Mouse (Mus musculus): Measurements from ENCODE around the gene Ndufab1. TPM values are rescaled to one million over a fixed set of nuclear protein-coding genes. Genes with fewer than 3 reads are reported as not detected.

Gene Ndufab1
- polyA plus RNA-seq, 1 experiment = 437 TPM

DNA sequence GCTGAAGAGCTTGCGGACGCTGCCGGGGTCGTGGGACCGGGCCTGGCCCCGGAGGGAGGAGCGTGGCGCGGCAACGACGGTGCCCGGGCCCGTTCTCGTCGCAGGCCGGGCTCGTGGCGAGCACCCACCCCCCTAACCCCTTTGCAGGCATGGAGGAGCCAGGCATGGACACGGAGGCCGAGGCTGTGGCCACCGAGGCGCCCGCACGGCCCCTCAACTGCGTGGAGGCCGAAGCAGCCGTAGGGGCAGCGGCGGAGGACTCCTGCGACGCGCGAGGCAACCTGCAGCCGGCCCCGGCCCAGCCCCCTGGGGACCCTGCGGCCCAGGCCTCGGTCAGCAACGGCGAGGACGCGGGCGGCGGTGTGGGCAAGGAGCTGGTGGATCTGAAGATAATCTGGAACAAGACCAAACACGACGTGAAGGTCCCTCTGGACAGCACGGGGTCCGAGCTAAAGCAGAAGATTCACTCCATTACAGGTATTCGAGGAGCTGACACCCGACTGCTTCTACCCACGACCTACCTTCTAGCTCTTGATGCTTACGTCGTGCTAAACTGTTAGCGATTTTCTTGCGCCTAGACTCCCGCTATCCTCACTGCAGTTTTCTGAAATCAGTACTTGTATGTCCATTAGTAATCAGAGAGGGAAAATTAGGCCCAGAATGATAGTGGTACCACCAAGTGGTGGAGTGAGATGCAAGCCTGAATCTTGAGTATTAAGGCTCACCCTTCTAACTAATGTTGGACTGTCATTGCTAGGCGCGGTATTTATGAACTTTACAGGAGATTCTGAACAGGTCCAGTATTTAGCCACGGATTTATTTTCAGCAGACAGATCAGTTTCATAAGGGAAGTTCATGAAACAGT, 33.9 kb downstream of the Ndufab1 start:
- peak; percentile 23 for DNase-seq
- TF ChIP-seq POLR2A (IDR thresholded peaks at IDR 0.05; ENCODE audit: low read depth, low read length) (no peak), CTCF (conservative IDR thresholded peaks at IDR 0.05; ENCODE audit: insufficient read depth, insufficient read length, low read depth, low read length) (no peak)
- Histone ChIP-seq H3K4me3 (ENCODE audit: insufficient read depth, low read depth, low read length) (peak overlapping the region; percentile 89), H3K4me1 (ENCODE audit: control insufficient read depth, insufficient read depth, low read length) (peaks cover 5% of the 10 kb centered on the region; the same call in 1 of the 2 replicates), H3K27ac (ENCODE audit: insufficient read depth, low read depth, low read length) (peak overlapping the region; percentile 45; the same call in 1 of the 2 replicates), H3K36me3 (ENCODE audit: control insufficient read depth, insufficient read depth, low read length) (peaks cover 4% of the 10 kb centered on the region), H3K27me3 (replicated peaks; ENCODE audit: control insufficient read depth, insufficient read depth, low read length) (no peaks in the 10 kb centered on the region)
- 1% methylated on average over 58 of the region's 58 CpGs for WGBS

DNA sequence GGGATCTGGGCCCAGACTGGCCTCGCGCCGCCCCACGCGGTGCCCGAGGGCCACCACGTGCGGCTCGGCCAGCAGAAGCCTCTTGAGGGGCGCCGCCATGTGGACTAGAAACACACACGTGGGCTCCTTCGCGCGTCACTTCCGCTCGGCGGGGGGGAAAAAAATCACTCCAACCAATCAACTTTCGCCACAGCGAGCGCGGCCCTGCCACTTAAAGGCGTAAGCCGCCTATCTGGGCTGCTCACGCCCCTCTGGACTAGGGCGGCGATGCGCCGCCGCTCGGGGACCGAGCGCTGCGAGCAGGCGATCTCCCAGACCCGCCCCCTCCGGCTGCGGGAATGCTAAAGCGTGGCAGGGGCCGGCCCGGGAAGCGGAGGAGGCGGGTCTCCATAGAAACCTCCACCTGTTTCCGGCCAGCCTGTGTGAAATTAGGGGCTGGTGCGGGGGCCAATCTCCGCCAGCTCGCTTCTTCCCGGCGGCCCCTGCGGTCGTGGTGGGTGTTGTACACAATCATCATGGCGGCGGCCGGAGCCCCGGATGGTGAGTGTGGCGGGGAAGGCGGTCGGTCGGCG, 34.7 kb downstream of the Ndufab1 start, which contains the start of the genes Ubfd1 and Ears2:
Gene Ubfd1 (plus strand): TSS at position 231 of the 572 bp plus-strand sequence.
Gene Ears2 (minus strand): TSS at position 319 of the 572 bp plus-strand sequence.
- no peaks in the 10 kb centered on the region; the same call in 1 of the 2 replicates for H3K36me3 ChIP-seq (ENCODE audit: control insufficient read depth, insufficient read depth, low read length)
- DNase-seq = peak; percentile 98
- H3K27ac ChIP-seq (ENCODE audit: insufficient read depth, low read depth, low read length) = peak within 1 kb of the TSS; percentile 62
- no peak for TF ChIP-seq CTCF (conservative IDR thresholded peaks at IDR 0.05; ENCODE audit: insufficient read depth, insufficient read length, low read depth, low read length)
- TF ChIP-seq POLR2A (IDR thresholded peaks at IDR 0.05; ENCODE audit: low read depth, low read length) = no peak
- peak within 1 kb of the TSS; percentile 89 for H3K4me3 ChIP-seq (ENCODE audit: insufficient read depth, low read depth, low read length)
- no peaks in the 10 kb centered on the region for H3K27me3 ChIP-seq (replicated peaks; ENCODE audit: control insufficient read depth, insufficient read depth, low read length)
- peaks cover 5% of the 10 kb centered on the region; the same call in 1 of the 2 replicates for H3K4me1 ChIP-seq (ENCODE audit: control insufficient read depth, insufficient read depth, low read length)
- WGBS = under 1% methylated on average over 60 of the region's 60 CpGs

DNA sequence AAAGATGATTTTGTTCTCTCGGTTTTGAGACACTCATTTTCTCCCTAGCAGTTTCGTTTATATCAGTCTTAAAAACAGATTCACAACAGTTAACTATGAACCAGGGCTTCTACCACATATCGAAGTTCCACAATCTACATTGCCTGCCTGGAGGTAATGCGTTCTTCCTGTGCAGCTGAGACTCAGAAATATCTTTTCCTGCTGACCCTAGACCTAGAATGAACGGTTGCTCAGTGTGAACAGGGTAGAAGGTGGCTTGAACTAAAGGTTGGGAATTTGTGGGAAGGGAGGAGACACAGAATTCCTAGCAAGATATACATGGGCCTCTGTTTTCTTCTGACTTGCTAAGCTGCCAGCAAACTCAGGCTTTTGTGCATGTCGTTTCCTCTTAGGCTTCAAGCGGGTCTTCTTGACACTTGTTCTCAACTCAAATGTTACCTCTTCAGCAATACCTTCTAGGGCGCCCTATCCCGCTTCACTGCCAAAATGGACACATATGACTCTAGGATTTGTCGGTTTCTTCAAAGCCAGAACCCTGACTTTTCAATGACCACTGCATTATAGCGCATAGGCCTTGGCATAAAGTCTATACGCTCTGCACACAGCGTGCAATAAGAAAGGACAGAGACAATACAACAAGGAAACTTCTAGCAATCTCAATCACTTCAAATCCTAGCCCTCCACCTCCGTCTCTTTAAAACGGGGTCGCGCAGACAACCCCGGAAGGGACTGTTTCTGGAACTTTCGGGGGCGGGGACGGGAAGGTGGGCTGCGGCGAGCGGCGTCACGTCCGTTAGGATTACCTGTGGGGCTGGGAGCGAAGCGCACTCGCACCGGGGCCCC, 35.4 kb downstream of the Ndufab1 start:
- no peaks in the 10 kb centered on the region for H3K36me3 ChIP-seq (ENCODE audit: control insufficient read depth, insufficient read depth, low read length)
- no peak for TF ChIP-seq CTCF (conservative IDR thresholded peaks at IDR 0.05; ENCODE audit: insufficient read depth, insufficient read length, low read depth, low read length)
- TF ChIP-seq POLR2A (IDR thresholded peaks at IDR 0.05; ENCODE audit: low read depth, low read length) = no peak
- H3K27me3 ChIP-seq (replicated peaks; ENCODE audit: control insufficient read depth, insufficient read depth, low read length) = no peaks in the 10 kb centered on the region
- H3K27ac ChIP-seq (ENCODE audit: insufficient read depth, low read depth, low read length) = peak overlapping the region; percentile 62
- no peak for DNase-seq
- 11% methylated on average over 31 of the region's 31 CpGs for WGBS
- H3K4me3 ChIP-seq (ENCODE audit: insufficient read depth, low read depth, low read length) = peak overlapping the region; percentile 89
- peaks cover 5% of the 10 kb centered on the region; the same call in 1 of the 2 replicates for H3K4me1 ChIP-seq (ENCODE audit: control insufficient read depth, insufficient read depth, low read length)

DNA sequence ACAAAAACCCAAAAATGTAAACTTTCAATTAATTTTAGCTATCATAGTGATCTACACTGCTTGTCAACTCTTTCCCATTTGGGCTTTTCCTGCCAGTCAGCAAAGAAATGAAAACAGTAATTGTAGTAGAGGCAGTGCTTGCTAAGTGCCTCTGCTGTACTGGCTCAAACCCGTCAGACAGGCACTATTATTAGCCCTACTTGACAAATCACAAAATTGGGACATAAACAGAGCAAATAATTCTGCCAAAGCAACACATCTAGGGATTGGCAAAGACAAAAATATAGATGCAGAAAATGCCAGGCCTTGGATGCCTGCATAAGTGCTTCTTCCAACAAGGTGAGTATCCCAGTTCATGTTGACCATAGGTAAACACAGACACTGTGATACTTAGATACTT, 36.0 kb downstream of the Ndufab1 start:
- Histone ChIP-seq H3K36me3 (ENCODE audit: control insufficient read depth, insufficient read depth, low read length) (no peaks in the 10 kb centered on the region), H3K4me3 (ENCODE audit: insufficient read depth, low read depth, low read length) (no peak overlapping the region), H3K27ac (ENCODE audit: insufficient read depth, low read depth, low read length) (no peak overlapping the region), H3K27me3 (replicated peaks; ENCODE audit: control insufficient read depth, insufficient read depth, low read length) (no peaks in the 10 kb centered on the region), H3K4me1 (ENCODE audit: control insufficient read depth, insufficient read depth, low read length) (peaks cover 5% of the 10 kb centered on the region; the same call in 1 of the 2 replicates)
- WGBS = 73% methylated on average over 1 of the region's 1 CpGs
- TF ChIP-seq CTCF (conservative IDR thresholded peaks at IDR 0.05; ENCODE audit: insufficient read depth, insufficient read length, low read depth, low read length) (no peak), POLR2A (IDR thresholded peaks at IDR 0.05; ENCODE audit: low read depth, low read length) (no peak)
- DNase-seq = no peak

DNA sequence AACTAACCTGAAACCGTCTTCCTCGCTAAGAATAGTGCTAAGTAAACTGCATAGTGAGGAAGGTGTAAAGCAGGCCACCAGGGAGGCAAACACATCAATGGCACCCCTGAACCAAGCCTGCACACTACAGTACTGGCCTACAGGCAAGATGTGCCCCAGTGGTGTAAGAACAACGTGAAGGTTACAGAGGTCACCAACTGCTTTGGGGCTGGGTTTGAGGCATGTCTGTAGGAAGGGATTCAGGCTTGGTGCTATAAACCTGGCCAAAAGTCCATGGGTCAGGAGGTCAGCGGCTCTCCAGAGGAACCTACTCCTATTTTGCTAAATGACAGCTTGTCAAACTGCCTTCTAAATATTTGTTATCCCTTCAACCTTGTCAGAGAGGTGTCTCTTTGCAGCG, 45.1 kb downstream of the Ndufab1 start:
- H3K27ac ChIP-seq (ENCODE audit: insufficient read depth, low read depth, low read length) = no peak overlapping the region
- H3K4me3 ChIP-seq (ENCODE audit: insufficient read depth, low read depth, low read length) = no peak overlapping the region
- no peaks in the 10 kb centered on the region; the same call in 1 of the 2 replicates for H3K36me3 ChIP-seq (ENCODE audit: control insufficient read depth, insufficient read depth, low read length)
- TF ChIP-seq CTCF (conservative IDR thresholded peaks at IDR 0.05; ENCODE audit: insufficient read depth, insufficient read length, low read depth, low read length) = no peak
- no peak for TF ChIP-seq POLR2A (IDR thresholded peaks at IDR 0.05; ENCODE audit: low read depth, low read length)
- 70% methylated on average over 5 of the region's 5 CpGs for WGBS
- no peaks in the 10 kb centered on the region for H3K27me3 ChIP-seq (replicated peaks; ENCODE audit: control insufficient read depth, insufficient read depth, low read length)
- no peak for DNase-seq
- H3K4me1 ChIP-seq (ENCODE audit: control insufficient read depth, insufficient read depth, low read length) = no peaks in the 10 kb centered on the region

DNA sequence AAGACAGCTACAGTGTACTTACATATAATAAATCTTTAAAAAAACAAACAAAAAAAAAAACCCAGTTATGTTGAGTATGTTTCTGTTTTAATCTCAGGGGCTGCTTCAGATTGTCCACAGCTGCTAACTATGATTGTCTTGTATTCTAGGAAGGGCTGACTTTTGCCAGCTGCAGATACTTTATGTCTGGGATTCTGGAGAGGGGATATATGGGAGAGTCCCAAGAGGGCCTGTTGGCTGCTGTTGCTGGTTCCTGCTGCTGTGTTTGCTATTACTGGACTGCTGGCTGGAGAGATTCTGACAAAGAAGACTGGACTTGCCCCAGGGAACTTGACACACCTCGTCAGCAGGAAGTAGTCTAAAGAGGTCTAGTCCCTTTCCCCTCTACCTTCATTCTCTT, 50.9 kb downstream of the Ndufab1 start:
- no peak for DNase-seq
- Histone ChIP-seq H3K4me3 (ENCODE audit: insufficient read depth, low read depth, low read length) (no peak overlapping the region), H3K36me3 (ENCODE audit: control insufficient read depth, insufficient read depth, low read length) (no peaks in the 10 kb centered on the region; the same call in 1 of the 2 replicates), H3K27me3 (replicated peaks; ENCODE audit: control insufficient read depth, insufficient read depth, low read length) (no peaks in the 10 kb centered on the region), H3K4me1 (ENCODE audit: control insufficient read depth, insufficient read depth, low read length) (no peaks in the 10 kb centered on the region), H3K27ac (ENCODE audit: insufficient read depth, low read depth, low read length) (no peak overlapping the region)
- 71% methylated on average over 1 of the region's 1 CpGs for WGBS
- TF ChIP-seq CTCF (conservative IDR thresholded peaks at IDR 0.05; ENCODE audit: insufficient read depth, insufficient read length, low read depth, low read length) = no peak
- no peak for TF ChIP-seq POLR2A (IDR thresholded peaks at IDR 0.05; ENCODE audit: low read depth, low read length)

Measured in kidney, adult 2 months (tissue).